Mouse (Mus musculus): Measurements from ENCODE around the gene Bcl9l.

The Bcl9l gene

DNA sequence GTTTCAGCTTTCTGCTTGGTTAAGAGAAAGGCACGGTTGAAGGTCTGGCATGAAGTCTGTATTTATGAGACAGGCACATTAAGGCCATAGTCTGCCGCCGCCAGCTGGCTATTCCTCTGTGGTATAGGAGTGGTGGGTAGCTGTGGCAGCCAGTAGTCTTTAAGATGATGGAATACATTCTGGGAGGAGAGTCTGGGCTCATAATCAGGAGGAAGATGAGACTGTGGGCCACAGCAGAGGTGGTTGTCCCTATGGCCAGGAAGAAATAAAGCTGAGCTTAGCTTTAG, 30.0 kb downstream of the Bcl9l start:
- no peak for DNase-seq

GRCm38 (mm10) chr9:44513121-44513520, 30.5 kb downstream of the Bcl9l start:
- no peak for DNase-seq

DNA sequence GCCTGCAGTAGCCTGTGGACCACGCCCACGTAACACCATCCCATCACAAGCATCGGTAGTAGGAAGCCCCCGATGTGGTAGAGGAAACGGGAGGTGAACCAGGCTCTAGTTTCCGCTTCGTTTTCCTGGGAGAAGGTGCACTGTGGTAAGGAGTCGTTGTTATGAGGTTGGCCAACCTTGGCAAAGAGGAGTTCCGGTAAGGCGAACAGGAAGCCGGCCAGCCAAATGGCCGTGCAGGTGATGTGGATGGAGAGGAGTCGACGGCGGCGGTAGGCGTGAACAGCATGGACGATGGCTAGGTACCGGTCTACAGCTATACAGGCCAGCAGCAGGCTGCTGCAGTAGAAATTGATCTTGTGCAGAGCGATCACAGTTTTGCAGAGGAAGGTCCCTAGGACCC, 31.0 kb downstream of the Bcl9l start:
- no peak for DNase-seq

GRCm38 (mm10) chr9:44514147-44514546, 31.5 kb downstream of the Bcl9l start:
- no peak for DNase-seq

DNA sequence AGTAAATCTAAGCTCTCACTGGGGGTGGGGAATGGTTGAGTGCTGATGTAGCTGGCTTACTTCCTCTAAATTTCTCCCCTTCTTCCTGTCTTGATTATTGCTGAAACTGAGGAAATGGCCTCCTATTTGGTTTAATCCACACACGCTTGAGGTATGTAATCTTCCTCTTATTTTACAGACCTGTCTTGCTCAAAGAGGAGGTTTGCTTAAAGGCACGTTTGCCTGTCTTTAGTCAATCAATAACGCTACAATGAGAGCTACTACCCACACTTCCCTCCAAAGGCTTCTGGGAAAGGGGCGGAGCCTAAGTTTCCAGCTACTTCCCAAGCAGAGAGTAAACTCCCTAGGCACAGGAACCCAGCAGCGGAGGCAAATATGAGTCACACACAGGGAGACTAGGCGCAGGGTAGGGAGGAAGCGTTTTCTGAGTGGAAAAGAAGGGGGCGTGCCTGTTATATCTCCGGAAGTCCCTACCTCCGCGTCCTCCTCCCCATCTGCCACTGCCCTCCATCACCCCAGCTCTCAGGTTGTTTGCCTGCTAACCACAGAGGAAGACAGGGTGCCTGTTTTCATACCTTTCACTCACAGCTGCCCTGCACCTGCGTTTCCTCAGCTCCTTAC, 32.6 kb downstream of the Bcl9l start:
- DNase-seq = no peak

- no peak for DNase-seq
Observed at GRCm38 (mm10) chr9:44515891-44516290, 33.3 kb downstream of the Bcl9l start.

DNA sequence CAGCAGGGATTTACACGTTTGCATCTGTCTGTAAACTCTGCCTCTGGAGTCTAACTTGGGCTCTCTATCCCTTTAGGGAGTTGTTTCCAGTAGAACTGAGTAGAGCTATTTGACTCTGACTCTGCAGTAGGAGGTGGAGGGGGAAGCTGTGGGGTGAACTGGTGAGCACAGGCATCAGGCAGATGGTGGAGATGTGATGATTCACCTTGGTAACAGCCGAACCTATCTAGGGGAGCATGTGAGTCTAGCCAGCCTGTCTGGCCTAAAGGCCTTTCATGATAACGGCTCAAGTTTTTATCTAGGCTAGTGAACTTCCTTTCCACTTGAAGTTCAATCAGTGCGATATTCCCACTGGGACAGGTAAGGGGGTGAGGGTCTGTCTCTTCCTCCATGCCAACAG, 34.7 kb downstream of the Bcl9l start:
- DNase-seq = no peak

DNA sequence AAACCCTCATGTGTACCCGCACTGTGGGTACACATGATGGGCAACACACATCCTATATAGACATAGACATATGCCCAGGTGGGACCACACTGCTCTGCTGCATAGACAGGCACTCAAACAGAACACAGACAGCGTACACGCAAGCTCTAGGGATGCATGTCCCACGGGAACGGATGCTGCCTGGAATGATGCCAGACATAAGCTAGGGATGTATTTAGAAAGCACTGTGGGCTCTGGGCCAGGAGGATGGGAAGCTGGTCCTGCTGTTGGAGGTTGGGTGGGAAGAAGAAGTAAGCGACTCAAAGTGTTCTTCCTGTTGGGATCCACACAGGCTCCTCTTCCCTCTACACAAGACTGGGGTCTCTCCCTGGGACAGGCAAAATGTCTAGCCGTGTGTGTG, 35.4 kb downstream of the Bcl9l start:
- peak in 1 of 2 experiments; percentile 40 for DNase-seq

DNA sequence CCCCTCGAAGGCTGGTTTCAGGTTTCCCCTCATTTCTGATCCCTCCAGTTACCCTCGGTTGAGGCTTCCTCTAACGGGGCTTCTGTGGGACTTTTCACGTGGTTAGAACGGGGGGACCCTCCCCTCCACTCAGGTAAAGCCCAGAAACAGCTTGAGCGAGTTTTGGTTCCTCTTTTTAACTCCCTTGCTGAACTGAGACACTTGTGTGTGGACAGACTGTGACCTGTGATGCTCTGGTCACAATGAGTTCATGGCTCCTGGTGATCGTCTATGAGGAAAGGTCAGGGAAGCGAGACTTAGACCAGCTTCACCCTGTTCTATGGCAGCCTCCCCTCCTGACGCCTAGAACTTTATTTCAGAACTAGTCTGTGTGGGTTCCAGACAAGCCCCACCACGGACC, 39.3 kb downstream of the Bcl9l start:
- DNase-seq = no peak

DNA sequence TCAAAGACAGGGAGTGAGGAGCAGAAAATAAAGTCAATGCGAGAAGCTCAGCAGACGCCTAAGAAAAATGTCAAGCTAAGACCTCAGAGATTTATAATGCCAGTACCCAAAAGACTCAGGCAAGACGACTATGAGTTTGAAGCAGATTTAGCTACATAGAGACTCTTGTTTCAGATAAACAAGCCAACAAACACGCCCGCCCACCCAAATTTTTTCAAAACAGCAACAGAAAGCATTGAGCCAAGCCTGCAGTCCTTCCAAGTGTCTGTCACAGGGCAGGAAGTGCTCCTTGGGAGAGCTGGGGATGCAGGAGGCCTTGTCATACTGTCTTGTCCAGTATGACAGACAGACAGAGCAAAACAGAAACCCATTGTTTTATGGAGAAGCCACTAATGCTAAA, 41.1 kb downstream of the Bcl9l start:
- no peak for DNase-seq

- DNase-seq = peak in 1 of 2 experiments; percentile 18
Observed at GRCm38 (mm10) chr9:44524235-44524826, 41.7 kb downstream of the Bcl9l start.

- DNase-seq = no peak
Observed at GRCm38 (mm10) chr9:44525001-44525400, 42.4 kb downstream of the Bcl9l start.

DNA sequence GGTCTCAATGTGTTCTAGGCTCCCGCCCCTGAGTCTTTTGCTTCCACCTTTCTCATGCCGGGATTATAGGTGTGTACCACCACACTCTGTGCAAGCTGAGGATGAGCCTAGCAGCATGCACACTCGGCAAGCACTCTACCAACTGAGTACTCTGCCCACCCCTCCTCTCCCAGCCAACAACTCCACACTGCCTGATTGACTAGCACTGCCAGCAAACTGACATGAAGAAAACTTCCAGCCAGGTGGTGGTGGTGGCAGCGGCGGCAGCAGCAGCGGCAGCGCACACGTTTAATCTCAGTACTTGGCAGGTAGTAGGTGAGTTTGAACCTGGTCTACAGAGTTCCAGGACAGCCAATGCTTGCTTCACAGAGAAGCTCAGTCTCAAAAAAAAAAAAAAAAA, 43.0 kb downstream of the Bcl9l start:
- no peak for DNase-seq

DNA sequence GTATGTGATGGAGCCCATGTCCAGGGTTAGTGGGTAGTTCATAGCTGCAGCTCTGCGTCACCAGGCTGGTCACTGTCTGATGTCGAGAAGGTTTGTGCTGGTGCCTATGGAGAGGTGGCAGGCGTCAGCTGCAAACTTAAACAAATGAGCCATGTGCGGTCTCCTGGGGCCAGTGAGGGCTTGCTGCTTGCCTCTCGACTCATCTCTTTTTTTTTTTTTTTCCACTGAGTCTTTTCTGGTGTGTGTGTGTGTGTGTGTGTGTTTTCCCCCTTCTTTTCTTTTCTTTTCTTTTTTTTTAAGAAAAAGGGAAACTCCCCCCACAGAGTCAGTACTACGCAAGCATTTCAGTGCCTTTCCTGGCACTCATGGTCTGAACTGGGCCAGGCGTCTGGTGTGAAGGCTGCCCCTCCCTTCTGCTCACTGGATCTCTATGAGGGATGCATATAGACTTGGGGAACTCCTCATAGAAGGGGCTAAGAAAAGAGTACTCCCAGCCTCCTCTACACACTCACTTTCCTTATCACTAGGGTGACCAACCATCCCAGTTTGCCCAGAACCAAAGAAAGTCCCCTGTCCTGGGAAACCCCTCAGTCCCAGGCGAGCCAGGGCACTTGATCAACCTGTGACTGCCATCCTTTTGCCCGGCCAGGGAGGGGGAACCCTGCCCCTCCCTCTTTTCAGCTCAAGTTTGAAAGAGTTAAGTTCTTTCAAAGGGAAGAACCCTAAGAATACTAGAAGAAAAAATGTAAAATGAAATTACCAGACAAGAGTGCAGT, 43.9 kb downstream of the Bcl9l start:
- no peak for DNase-seq

- no peak for DNase-seq
Observed at GRCm38 (mm10) chr9:44528340-44528739, 45.7 kb downstream of the Bcl9l start.

- DNase-seq = no peak
Observed at GRCm38 (mm10) chr9:44532991-44533580, 50.5 kb downstream of the Bcl9l start.

- DNase-seq = no peak
Observed at GRCm38 (mm10) chr9:44537625-44538301, 55.1 kb downstream of the Bcl9l start.

- DNase-seq = no peak
Observed at GRCm38 (mm10) chr9:44539816-44540421, 57.3 kb downstream of the Bcl9l start.

DNA sequence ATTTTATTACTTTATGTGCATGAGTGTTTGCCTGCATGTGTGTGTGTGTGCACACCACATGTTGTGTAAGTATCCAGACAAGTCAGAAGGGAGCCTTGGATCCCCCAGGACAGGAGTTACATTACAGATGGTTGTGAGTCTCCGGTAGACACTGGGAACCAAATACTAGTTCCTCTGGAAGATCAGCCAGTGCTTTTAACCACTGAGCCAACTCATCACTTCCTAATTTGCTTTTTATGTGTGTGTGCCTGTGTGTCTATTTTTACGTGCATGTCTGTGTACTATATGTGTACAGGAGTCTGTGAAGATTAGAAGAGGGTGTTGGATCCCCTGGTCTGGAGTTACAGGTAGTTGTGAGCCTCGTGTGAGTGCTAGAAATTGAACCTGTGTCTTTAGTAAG, 58.1 kb downstream of the Bcl9l start:
- DNase-seq = no peak

GRCm38 (mm10) chr9:44542364-44542763, 59.7 kb downstream of the Bcl9l start:
- DNase-seq = no peak

- no peak for DNase-seq
Observed at GRCm38 (mm10) chr9:44544986-44545385, 62.4 kb downstream of the Bcl9l start.

GRCm38 (mm10) chr9:44548412-44549152, 66.0 kb downstream of the Bcl9l start:
- DNase-seq = no peak
